Mouse (Mus musculus): ENCODE data around the gene Rufy2. TPM values are rescaled to one million over a fixed set of nuclear protein-coding genes. Genes with fewer than 3 reads are reported as not detected.

The Rufy2 gene
- polyA plus RNA-seq, 1 experiment, result 3.0 TPM

DNA sequence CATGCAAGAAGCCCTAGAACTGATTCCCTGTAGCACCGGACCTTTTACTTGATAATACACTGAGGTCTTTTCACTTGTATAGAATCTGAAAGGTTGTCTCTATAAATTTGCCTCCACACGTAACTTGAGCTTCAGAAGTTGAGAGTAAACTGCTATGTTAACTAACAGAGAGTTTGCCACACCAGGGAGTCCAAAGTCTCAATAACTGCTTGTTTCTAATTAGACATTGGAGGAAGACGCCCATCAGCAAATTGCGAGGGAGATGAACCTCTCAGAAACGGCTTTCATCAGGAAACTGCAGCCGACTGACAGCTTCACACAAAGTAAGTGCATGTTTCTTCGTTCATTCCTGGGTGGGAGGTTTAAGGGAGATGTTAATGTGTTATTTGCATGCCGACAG lies 85.5 kb downstream of the Rufy2 start:
- no peak for TF ChIP-seq TCF3 (IDR thresholded peaks at IDR 0.05; ENCODE audit: insufficient read length, low read depth)
- no peak for TF ChIP-seq TCF12 (IDR thresholded peaks at IDR 0.05; ENCODE audit: insufficient read depth, poor library complexity, severe bottlenecking)
- TF ChIP-seq POLR2A (IDR thresholded peaks at IDR 0.05; ENCODE audit: insufficient read length, low read depth), result no peak
- TF ChIP-seq MYOG (IDR thresholded peaks at IDR 0.05; ENCODE audit: control insufficient read depth in 1 of 3, insufficient read depth in 1 of 3, insufficient read length in 2 of 3, low read depth in 2 of 3), result no peak
- TF ChIP-seq MYOD1 (IDR thresholded peaks at IDR 0.05; ENCODE audit: control insufficient read depth in 1 of 3, insufficient read length in 2 of 3, low read depth in 2 of 3), result no peak
- TF ChIP-seq POLR2AphosphoS2 (IDR thresholded peaks at IDR 0.05; ENCODE audit: insufficient read length, low read depth), result no peak
- no peak for TF ChIP-seq MAX (IDR thresholded peaks at IDR 0.05; ENCODE audit: low read depth)
- no peak for TF ChIP-seq CEBPB (IDR thresholded peaks at IDR 0.05; ENCODE audit: insufficient read depth, poor library complexity, severe bottlenecking)
- TF ChIP-seq USF1 (IDR thresholded peaks at IDR 0.05; ENCODE audit: low read depth), result no peak
- H3K79me2 ChIP-seq (ENCODE audit: control insufficient read depth, insufficient read depth), result no peaks in the 10 kb centered on the region
- H3K4me3 ChIP-seq, result no peak overlapping the region
- H3K4me2 ChIP-seq (ENCODE audit: low read depth), result no peak overlapping the region
- no peaks in the 10 kb centered on the region for H3K36me3 ChIP-seq (ENCODE audit: control insufficient read depth, insufficient read depth)
- no peak overlapping the region for H3ac ChIP-seq (ENCODE audit: control insufficient read depth, insufficient read length)
- H3K27me3 ChIP-seq (ENCODE audit: control insufficient read depth, insufficient read depth, insufficient read length), result peaks cover 33% of the 10 kb centered on the region

DNA sequence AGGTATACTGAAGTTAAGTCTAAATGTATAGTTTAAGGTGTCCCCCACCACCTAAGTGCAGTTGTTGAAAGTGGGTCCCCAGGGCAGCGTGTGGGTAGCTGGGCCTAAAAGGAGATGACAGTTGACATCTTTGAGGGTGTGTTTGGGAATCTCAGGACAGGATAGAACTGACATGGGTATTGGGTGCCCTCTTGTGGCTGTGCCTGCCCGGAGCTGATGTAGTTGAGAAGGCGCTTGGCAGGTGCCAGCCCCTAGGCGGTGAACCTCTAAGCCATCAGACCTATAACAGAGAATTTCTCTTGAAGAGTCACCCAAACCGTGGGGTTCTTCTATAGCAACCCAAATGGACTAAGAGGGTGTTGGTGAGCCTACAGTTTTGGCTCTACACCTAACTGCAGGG lies 86.0 kb downstream of the Rufy2 start:
- no peaks in the 10 kb centered on the region for H3K79me2 ChIP-seq (ENCODE audit: control insufficient read depth, insufficient read depth)
- TF ChIP-seq POLR2A (IDR thresholded peaks at IDR 0.05; ENCODE audit: insufficient read length, low read depth), result no peak
- TF ChIP-seq MYOG (IDR thresholded peaks at IDR 0.05; ENCODE audit: control insufficient read depth in 1 of 3, insufficient read depth in 1 of 3, insufficient read length in 2 of 3, low read depth in 2 of 3), result no peak
- peak in 1 of 3 experiments; percentile 27 for TF ChIP-seq MYOD1 (IDR thresholded peaks at IDR 0.05; ENCODE audit: control insufficient read depth in 1 of 3, insufficient read length in 2 of 3, low read depth in 2 of 3)
- TF ChIP-seq SRF (IDR thresholded peaks at IDR 0.05; ENCODE audit: control insufficient read depth, insufficient read length, low read depth), result no peak
- TF ChIP-seq MAX (IDR thresholded peaks at IDR 0.05; ENCODE audit: low read depth), result no peak
- no peak for TF ChIP-seq USF1 (IDR thresholded peaks at IDR 0.05; ENCODE audit: low read depth)
- TF ChIP-seq POLR2AphosphoS2 (IDR thresholded peaks at IDR 0.05; ENCODE audit: insufficient read length, low read depth), result no peak
- H3K4me2 ChIP-seq (ENCODE audit: low read depth), result no peak overlapping the region
- peaks cover 33% of the 10 kb centered on the region for H3K27me3 ChIP-seq (ENCODE audit: control insufficient read depth, insufficient read depth, insufficient read length)
- H3K36me3 ChIP-seq (ENCODE audit: control insufficient read depth, insufficient read depth), result no peaks in the 10 kb centered on the region
- no peak overlapping the region for H3K4me3 ChIP-seq
- H3ac ChIP-seq (ENCODE audit: control insufficient read depth, insufficient read length), result no peak overlapping the region

Other genes starting within 250 kb of the Rufy2 start
- gene Ccar1, start 187.9 kb upstream of the Rufy2 start, polyA plus RNA-seq (2012; fragmentation: generic; extraction: Trizol), result 27.8 TPM
- 0.48 TPM for gene Tet1, start 71.2 kb upstream of the Rufy2 start, polyA plus RNA-seq (2012; fragmentation: generic; extraction: Trizol)
- gene Slc25a16, start 59.6 kb upstream of the Rufy2 start, polyA plus RNA-seq (2012; fragmentation: generic; extraction: Trizol), result 5.8 TPM
- 0.77 TPM for gene Dna2, start 33.2 kb upstream of the Rufy2 start, polyA plus RNA-seq (2012; fragmentation: generic; extraction: Trizol)
- 18.1 TPM for gene Hnrnph3, start 44.0 kb downstream of the Rufy2 start, polyA plus RNA-seq (2012; fragmentation: generic; extraction: Trizol)
- 1.0 TPM for gene Pbld2, start 44.1 kb downstream of the Rufy2 start, polyA plus RNA-seq (2012; fragmentation: generic; extraction: Trizol)
- gene Pbld1, start 79.9 kb downstream of the Rufy2 start, polyA plus RNA-seq (2012; fragmentation: generic; extraction: Trizol), result 0.31 TPM
- gene Atoh7, start 119.4 kb downstream of the Rufy2 start, polyA plus RNA-seq (2012; fragmentation: generic; extraction: Trizol), result not detected
- 7.9 TPM for gene Mypn, start 223.7 kb downstream of the Rufy2 start, polyA plus RNA-seq (2012; fragmentation: generic; extraction: Trizol)